Comparison of ENCODE assay signal across 32 mouse cellular contexts in the genomic region with DNA sequence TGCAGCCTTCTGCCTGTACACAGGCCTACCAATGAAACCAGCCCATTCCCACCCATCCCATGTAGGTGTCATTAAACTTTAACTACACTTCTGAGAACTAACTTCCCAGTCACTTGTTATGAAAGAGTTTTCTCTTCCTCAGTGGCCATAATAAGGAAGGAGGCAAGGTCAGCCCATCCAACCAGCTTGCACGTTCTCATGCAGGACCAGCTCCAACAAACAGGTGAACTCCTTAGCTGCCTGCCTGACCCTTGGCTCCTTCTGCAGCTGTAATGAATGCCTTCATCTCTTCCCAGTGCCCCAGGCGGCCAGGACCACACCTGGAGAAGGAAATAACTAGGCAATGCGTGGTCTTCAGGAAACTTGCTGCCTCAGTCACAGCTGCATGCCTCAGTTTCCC. TPM values are rescaled to one million over a fixed set of nuclear protein-coding genes. Genes with fewer than 3 reads are reported as not detected.
DNase-seq lines count a peak whose midpoint lies in the region; ATAC-seq and TF ChIP-seq lines count a peak whose summit lies in the region.
"Had no signal": no experiment of that assay in that cellular context is flagged by ENCODE, and none has a peak within 500 bp of the region (broad histone marks: within the 10 kb centered on the region; RNA-seq: fewer than 3 reads in every experiment).

No protein-coding gene starts in this region.

- H3K4me2 ChIP-seq in midbrain, embryonic 11.5 days: no peak overlapping the region
- no peak overlapping the region for H3K4me2 ChIP-seq in midbrain, postnatal 0 days (ENCODE audit: low read depth, low read length, poor library complexity, severe bottlenecking)
- H3K4me2 ChIP-seq: embryonic facial prominence, embryonic 12.5 days; heart, embryonic 15.5 days; limb, embryonic 12.5 days; lung, embryonic 14.5 days; midbrain, embryonic 15.5 days had no signal

- 58% methylated on average over 3 of the region's 3 CpGs for WGBS in midbrain, embryonic 11.5 days
- 61% methylated on average over 3 of the region's 3 CpGs for WGBS in midbrain, postnatal 0 days

- no peak overlapping the region for H3K4me3 ChIP-seq in midbrain, embryonic 11.5 days (ENCODE audit: low read depth, low read length)
- H3K4me3 ChIP-seq in midbrain, postnatal 0 days (ENCODE audit: low read depth, low read length): no peak overlapping the region
- H3K4me3 ChIP-seq: embryonic facial prominence, embryonic 12.5 days; heart, embryonic 10.5 days; heart, embryonic 15.5 days; limb, embryonic 12.5 days; liver, embryonic 15.5 days; midbrain, embryonic 15.5 days; myocyte; neural tube, embryonic 12.5 days had no signal

- no peaks in the 10 kb centered on the region for H3K36me3 ChIP-seq in midbrain, embryonic 11.5 days (ENCODE audit: control insufficient read depth, insufficient read depth, low read length)
- no peaks in the 10 kb centered on the region for H3K36me3 ChIP-seq in midbrain, postnatal 0 days (ENCODE audit: insufficient read depth, low read length)
- H3K36me3 ChIP-seq: embryonic facial prominence, embryonic 12.5 days; heart, embryonic 10.5 days; heart, embryonic 15.5 days; limb, embryonic 12.5 days; liver, embryonic 15.5 days; midbrain, embryonic 15.5 days; neural tube, embryonic 12.5 days had no signal

- no peak for TF ChIP-seq CTCF in midbrain, postnatal 0 days (IDR thresholded peaks at IDR 0.05)

- no peak overlapping the region for H3K9ac ChIP-seq in midbrain, embryonic 11.5 days (ENCODE audit: low read length)
- H3K9ac ChIP-seq in midbrain, postnatal 0 days (replicated peaks; ENCODE audit: low read length, poor library complexity, severe bottlenecking): no peak overlapping the region
- H3K9ac ChIP-seq: embryonic facial prominence, embryonic 12.5 days; heart, embryonic 15.5 days; limb, embryonic 12.5 days; liver, embryonic 15.5 days; lung, embryonic 14.5 days; midbrain, embryonic 15.5 days; neural tube, embryonic 12.5 days had no signal

- peak; percentile 85 for DNase-seq in kidney, adult 11 months
- DNase-seq in kidney, postnatal 10 days: no peak
- DNase-seq in midbrain, embryonic 11.5 days (ENCODE audit: low spot score, missing footprints): peak; percentile 72
- no peak for DNase-seq in midbrain, postnatal 0 days (ENCODE audit: low spot score)
- peak; percentile 39 for DNase-seq in kidney, postnatal 14 days
- DNase-seq in yolk sac, embryonic 10.5 days (ENCODE audit: low spot score): peak; percentile 73
- DNase-seq in left cerebral cortex, adult 8-10 months (ENCODE audit: low spot score in 2 of 2): no peak
- DNase-seq in cerebellum, adult 11-12 months: no peak
- DNase-seq: adrenal gland, adult 2 months; adrenal gland, postnatal 36 days; cerebellum, adult 8-10 months; cerebellum, postnatal 36 days; embryo, embryonic 11 days; gastrocnemius, postnatal 25 days; heart, adult 11 months; layer of hippocampus, postnatal 36 days; lung, embryonic 14.5 days; lung, postnatal 14 days; right cerebral cortex, adult 18-20 months had no signal

- no peaks in the 10 kb centered on the region for H3K9me3 ChIP-seq in midbrain, embryonic 11.5 days (ENCODE audit: control insufficient read depth, low read length)
- no peaks in the 10 kb centered on the region for H3K9me3 ChIP-seq in midbrain, postnatal 0 days (ENCODE audit: low read length)
- H3K9me3 ChIP-seq: embryonic facial prominence, embryonic 12.5 days; heart, embryonic 10.5 days; heart, embryonic 15.5 days; limb, embryonic 12.5 days; liver, embryonic 15.5 days; midbrain, embryonic 15.5 days; neural tube, embryonic 12.5 days had no signal

- ATAC-seq in midbrain, embryonic 11.5 days (ENCODE audit: low FRiP score): no peak
- no peak for ATAC-seq in midbrain, postnatal 0 days (ENCODE audit: low FRiP score)
- ATAC-seq: activated CD4-positive, CD25-positive, alpha-beta regulatory T cell, adult 4 months; forebrain, embryonic 14.5 days; hindbrain, embryonic 16.5 days; midbrain, embryonic 15.5 days had no signal

- H3K4me1 ChIP-seq in midbrain, embryonic 11.5 days (ENCODE audit: control insufficient read depth, insufficient read depth, low read length): peaks cover 21% of the 10 kb centered on the region
- H3K4me1 ChIP-seq in midbrain, postnatal 0 days (ENCODE audit: insufficient read depth, low read length): peaks cover 3% of the 10 kb centered on the region; the same call in 1 of the 2 replicates
- H3K4me1 ChIP-seq: heart, embryonic 15.5 days had no signal

- no peak overlapping the region for H3K27ac ChIP-seq in midbrain, embryonic 11.5 days (ENCODE audit: low read depth, low read length)
- H3K27ac ChIP-seq in midbrain, postnatal 0 days (ENCODE audit: low read depth, low read length): no peak overlapping the region
- H3K27ac ChIP-seq: embryonic facial prominence, embryonic 12.5 days; heart, embryonic 10.5 days; heart, embryonic 15.5 days; limb, embryonic 12.5 days; liver, embryonic 15.5 days; midbrain, embryonic 15.5 days; neural tube, embryonic 12.5 days; stomach, postnatal 0 days had no signal

- H3K27me3 ChIP-seq in midbrain, embryonic 11.5 days (ENCODE audit: control insufficient read depth, insufficient read depth, low read length): no peaks in the 10 kb centered on the region; the same call in 1 of the 2 replicates
- H3K27me3 ChIP-seq in midbrain, postnatal 0 days (ENCODE audit: insufficient read depth, low read length): no peaks in the 10 kb centered on the region; the same call in 1 of the 2 replicates
- H3K27me3 ChIP-seq: midbrain, embryonic 15.5 days had no signal

RNA-seq across cellular contexts. Expression of a gene that starts 11.7 kb away (rescaled TPM):
- polyA plus RNA-seq in midbrain, embryonic 11.5 days (2014; fragmentation: Nextera tagmentation; extraction: Ambion mirVana): 5.5 and 6.6 TPM in 2 replicates
- total RNA-seq in midbrain, postnatal 0 days (2014; rRNA removed): 0.71 and 1.5 TPM in 2 replicates
- polyA plus RNA-seq in midbrain, postnatal 0 days (2015; fragmentation: Nextera tagmentation; extraction: Ambion mirVana): 9.0 and 12.1 TPM in 2 replicates
- 10 to 100 TPM; 49.2 to 57.6 (median 54.8) TPM for total RNA-seq in left cerebral cortex, adult 8-10 months (2022)
- total RNA-seq: liver, adult 2 months had no signal
- polyA plus RNA-seq: activated CD4-positive, CD25-positive, alpha-beta regulatory T cell, adult 4 months; limb, embryonic 12.5 days; myocyte had no signal

RNA-seq across cellular contexts. Expression of a gene that starts 29.7 kb away (rescaled TPM):
- 69.4 and 72.4 TPM in 2 replicates for polyA plus RNA-seq in midbrain, embryonic 11.5 days (2014; fragmentation: Nextera tagmentation; extraction: Ambion mirVana)
- total RNA-seq in midbrain, postnatal 0 days (2014; rRNA removed): 30.0 and 36.0 TPM in 2 replicates
- polyA plus RNA-seq in midbrain, postnatal 0 days (2015; fragmentation: Nextera tagmentation; extraction: Ambion mirVana): 79.7 and 86.3 TPM in 2 replicates
- 10 to 100 TPM; 30.3 to 33.0 (median 32.5) TPM for total RNA-seq in left cerebral cortex, adult 8-10 months (2022)

Comparison
In these comparisons a context has a peak if more than half of its experiments do, and no peak if none do; other contexts are left out.
1. DNase-seq: peak in kidney, adult 11 months (single experiment), midbrain, embryonic 11.5 days (single experiment), kidney, postnatal 14 days (single experiment) and yolk sac, embryonic 10.5 days (single experiment); none in kidney, postnatal 10 days (single experiment), midbrain, postnatal 0 days (single experiment), left cerebral cortex, adult 8-10 months (0 of 2) and cerebellum, adult 11-12 months (single experiment).
2. RNA of a gene that starts 11.7 kb away (total RNA-seq): 49.2 to 57.6 TPM in left cerebral cortex, adult 8-10 months; 0.71 to 1.5 TPM in midbrain, postnatal 0 days; every median in the first group is over 10 times any median in the second.